Mouse (Mus musculus) ES-E14 (cell line): ENCODE data around the gene Psd4.

Experiments
- CHD2 ChIP-seq: IDR thresholded peaks from 2 replicates; pipeline ENCODE4 v1.6.1; 2014; ENCODE audit warnings: mild to moderate bottlenecking, low read depth, low read length, inconsistent platforms
- MAFK ChIP-seq: IDR thresholded peaks from 2 replicates; pipeline ENCODE4 v1.6.1; 2014; ENCODE audit warnings: mild to moderate bottlenecking, low read depth, low read length, inconsistent platforms; ENCODE audit not compliant: insufficient read depth
- ZNF384 ChIP-seq: IDR thresholded peaks from 2 replicates; pipeline ENCODE4 v1.6.1; 2012; ENCODE audit warnings: low read depth, low read length, inconsistent platforms

GRCm38 (mm10) chr2:24407701-24408485 is 40.5 kb downstream of the Psd4 start:
- TF ChIP-seq CHD2 (no peak), MAFK (no peak), ZNF384 (no peak)
